Mouse (Mus musculus) thymus, postnatal 10 days (tissue): ENCODE data around the gene Taar2.

Source experiments
- DNase-seq, 2 experiments: peaks; one replicate each; pipeline ENCODE4 v3.0.0; 2021; ENCODE audit warnings: low spot score in 2 of 2

Taar2 gene

DNA sequence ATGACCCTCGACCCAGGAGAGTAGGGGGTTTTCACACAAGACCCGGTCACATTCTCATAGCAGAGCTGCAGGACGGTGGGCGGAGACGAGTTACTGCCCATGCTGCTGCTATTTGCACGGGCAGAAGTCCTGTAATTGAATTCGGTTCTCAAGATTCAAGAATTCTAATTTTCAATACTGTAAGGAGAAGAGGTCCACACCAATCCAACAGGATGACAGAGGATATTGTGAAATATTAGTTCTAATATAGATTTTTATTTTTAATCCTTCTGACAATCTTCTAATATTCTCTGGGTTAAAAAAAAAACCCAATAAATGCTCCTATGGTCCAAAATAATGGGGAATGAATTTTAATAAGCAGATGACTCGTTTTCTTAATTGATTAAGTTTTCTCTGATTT lies 47.2 kb downstream of the Taar2 start, which contains the start of gene Taar6:
Taar6 (minus strand) TSS at position 101 of the 400 bp plus-strand sequence.
- no peak for DNase-seq

DNA sequence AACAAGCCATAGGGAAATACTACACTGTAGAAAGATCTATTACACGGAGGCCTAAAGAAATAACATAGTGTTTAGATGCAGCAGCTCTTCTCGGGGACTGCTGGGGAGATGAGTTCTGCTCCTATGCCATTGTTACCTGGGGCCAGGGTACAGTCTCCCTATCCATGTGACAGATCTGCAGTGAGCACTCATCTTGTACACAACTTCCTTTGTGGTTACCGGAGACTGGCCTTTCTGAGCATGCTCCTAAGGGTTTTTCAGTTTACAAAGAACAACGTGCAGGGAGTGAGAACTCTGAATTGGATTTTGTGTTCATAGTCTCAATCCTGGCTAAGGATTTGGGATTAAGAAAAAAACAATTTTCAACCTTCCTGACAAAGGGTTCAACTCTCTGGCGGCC lies 48.0 kb downstream of the Taar2 start:
- peak in 1 of 2 experiments; percentile 7 for DNase-seq
